Mouse (Mus musculus) embryo, embryonic 11 days (tissue): ENCODE measurements around the gene Ifi47.
A peak's percentile ranks its signal among the peaks of the same experiment; 100 is the strongest.
"Not testable (repeated sequence)": the region's sequence is repeated elsewhere in the genome, so short reads cannot be mapped to it uniquely, and the experiment has no call there.

Source experiments
- DNase-seq: peaks from one replicate; pipeline ENCODE4 v3.0.0-alpha.2; 2015

The Ifi47 gene

DNA sequence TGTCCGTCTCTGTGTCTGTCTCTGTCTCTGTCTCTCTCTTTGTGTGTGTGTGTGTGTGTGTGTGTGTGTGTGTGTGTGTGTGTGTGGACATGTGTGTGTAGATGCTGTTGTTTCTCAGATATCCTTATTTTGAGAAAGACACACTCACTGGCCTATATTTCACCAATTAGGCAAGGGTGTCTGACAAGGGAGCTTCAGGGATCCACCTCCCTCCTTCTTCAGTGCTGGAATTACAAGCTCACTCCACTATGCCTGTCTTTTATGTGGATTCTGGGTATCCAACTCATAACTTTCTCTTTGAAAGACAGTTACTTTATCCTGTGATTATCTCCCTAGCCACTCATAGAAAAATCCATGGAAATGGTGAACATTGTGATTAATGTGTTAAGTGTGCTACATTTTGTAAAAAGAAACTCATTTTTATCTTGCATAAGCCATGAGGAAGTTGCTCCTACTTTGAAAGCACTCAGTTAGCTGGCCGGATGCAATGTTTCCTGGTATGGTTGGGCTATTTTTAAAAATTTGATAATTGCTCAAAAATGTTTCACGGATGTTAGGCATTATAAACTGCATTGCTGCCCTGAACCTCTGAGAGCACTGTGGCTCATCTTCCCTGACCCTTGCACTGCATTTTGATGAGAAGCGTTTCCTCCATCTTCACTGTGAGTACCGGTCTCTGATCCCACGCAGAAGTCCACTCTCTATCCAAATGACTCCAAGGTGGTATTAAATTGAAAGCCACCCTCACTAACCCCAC lies at the start of gene Ifi47:
Gene Ifi47, plus strand, starts transcription at position 587 of the 757 bp plus-strand sequence.
- not testable (repeated sequence) for DNase-seq

DNA sequence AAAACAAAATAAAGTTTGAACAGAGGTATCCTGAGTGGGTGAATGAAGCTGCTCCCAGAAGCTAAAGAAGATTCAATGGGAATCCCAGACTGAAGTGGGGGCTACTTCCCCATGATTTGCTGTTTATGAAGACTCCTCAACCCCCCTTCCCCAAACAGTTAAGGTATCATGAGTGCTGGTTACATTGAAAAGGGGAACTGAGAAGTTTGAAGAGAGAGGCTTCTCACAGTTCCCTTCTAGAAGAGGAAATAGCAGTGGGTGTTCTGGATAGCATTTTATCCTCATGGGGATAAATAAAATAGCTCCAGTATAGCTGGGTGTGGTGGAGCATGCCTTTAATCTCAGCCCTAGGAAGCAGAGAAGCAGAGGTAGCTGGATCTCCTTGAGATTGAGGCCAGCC lies 26.3 kb upstream of the Ifi47 start:
- DNase-seq = not testable (repeated sequence)

DNA sequence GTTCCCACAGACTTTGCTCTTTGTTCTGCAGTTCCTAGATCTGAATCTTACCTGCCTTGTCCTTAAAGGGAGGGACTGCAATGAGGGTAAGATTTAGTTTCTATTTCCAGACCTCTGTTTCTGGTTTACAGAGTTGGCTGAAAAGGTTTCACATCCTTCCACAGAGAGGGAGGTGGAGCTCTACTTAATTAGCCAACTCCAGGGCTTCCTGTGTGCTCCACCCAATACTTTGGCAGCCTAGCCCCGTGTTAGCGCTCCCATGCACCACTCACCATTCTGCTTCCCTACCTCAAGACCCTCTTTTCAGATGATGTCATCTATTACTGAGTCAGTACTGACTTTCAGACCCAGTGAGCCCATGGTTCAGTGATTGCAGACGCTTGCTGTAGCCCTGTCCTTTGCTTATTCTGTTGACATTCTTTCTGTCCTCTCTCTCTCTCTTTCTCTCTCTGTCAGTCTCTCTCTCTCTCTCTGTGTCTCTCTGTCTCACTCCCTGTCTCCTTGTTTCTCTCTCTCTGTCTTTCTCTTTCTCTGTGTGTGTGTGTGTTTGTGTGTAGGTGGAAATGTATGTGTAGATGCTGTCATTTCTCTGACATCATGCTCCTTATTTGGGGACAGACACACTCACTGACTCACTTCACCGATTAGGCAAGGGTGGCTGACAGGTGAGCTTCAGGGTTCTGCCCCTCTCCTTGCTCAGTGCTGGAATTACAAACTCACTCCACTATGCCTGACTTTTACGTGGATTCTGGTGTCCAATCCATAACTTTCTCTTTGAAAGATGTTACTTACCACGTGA lies 25.1 kb upstream of the Ifi47 start, which contains the start of gene 9930111J21Rik2:
Gene 9930111J21Rik2, minus strand, starts transcription at position 150 of the 799 bp plus-strand sequence.
- not testable (repeated sequence) for DNase-seq

DNA sequence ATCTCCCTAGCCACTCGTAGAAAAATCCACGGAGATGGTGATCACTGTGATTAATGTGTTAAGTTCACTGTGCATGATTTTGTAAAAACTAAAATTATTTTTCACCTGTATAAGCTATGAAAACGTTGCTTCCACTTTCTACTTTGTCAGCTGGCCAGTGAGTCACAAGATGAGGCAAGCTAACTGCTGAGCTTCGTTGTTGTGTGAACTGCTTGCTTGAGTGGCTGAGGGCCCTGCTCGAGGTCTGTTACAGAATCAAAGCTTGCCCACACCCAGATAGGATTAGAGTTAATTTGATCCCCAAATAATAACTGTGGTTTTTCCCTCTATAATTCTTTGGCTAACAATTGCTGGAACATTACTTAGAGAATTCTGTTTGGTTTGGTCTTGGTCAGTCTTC lies 24.5 kb upstream of the Ifi47 start:
- not testable (repeated sequence) for DNase-seq

DNA sequence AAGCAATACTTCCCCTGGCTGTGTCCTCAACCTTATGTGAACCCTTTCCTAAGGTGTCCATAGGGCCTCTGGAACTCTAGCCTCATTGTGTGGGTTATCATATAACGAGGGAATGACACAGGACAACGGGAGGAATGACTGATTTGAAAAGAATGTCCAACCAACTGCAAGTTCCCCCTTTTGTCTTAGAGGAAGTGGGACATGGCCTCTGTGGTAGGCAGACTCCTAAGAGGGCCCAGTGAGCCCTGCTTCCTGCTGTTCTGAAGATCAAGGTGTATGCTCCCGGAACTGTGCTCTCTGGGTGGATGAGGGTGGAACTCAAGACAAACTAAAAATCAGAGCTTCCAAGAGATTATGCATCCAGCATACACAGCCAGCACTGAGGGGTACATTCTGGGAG lies 16.3 kb upstream of the Ifi47 start:
- DNase-seq = not testable (repeated sequence)

DNA sequence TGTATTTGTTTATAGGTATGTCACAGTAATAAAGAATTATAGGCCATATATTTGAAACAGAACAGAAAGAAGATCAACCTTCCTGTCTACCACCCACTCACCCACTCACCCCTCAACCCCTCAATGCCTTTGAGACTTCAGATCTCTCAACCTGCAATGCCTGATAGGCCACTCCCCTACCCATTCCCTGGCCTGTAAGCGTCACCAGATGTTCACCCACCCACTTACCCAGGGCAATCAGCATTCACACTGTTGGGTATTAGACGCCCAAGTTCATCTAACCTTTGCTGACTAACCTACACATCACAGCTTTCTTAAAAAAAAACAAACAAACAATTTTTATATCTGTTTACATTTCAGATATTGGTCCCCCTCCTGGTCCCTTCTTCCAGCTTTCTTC lies 14.5 kb upstream of the Ifi47 start:
- not testable (repeated sequence) for DNase-seq

DNA sequence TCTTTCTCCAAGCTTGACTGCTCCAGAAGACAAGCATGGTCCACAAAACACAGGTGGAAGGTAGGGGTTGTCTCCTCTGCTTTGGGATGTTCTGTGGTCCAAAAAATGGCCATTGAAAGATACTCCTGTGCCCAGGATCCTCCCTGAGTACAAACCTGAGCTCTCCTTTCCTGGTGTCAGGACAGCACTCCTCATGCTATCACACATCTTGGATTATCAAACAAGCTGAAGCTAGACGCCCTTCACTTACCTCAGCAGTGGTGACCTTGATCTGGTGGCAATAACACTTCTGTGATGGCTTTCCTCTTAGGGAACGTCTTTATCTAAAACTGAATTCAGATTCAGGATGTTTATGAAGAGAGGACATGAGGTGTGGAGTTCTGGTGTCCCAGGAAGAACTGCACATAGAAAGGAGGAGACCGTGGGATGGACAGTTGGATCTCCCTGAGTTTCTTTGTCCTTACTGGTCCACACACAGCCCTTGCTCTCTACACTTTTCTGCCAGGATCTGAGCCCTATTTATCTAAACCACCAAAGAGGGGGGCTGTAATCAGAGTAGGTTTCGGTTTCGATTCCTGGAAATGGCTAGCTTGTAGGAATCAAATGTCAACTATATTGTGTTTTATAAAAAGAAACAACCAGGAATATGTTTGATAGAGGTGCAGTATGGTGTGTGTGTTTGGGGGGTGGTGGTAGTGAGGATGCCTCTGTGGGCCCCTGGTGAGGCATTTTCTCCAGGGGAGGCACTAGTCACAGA lies 12.5 kb upstream of the Ifi47 start, which contains the start of gene Tgtp2:
Gene Tgtp2, minus strand, starts transcription at position 494 of the 757 bp plus-strand sequence.
- not testable (repeated sequence) for DNase-seq

DNA sequence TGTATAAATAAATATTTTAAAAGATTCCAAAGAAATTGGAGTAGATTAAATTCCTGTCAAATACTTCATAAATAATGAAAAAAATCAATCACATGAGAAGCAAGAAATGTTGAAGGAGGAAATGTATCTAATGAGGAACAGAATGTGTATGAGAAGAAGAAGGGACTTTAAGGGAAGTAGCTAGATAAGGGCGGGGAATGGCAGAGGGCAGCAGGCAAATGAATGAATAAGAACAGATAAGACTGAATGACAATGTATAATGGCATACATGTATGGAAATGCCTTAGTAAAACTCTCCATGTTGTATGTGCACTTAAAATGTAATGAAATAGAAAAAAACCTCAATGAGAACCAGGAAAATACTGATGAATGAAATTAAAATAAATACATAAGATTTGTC lies 8.0 kb upstream of the Ifi47 start:
- no peak for DNase-seq

DNA sequence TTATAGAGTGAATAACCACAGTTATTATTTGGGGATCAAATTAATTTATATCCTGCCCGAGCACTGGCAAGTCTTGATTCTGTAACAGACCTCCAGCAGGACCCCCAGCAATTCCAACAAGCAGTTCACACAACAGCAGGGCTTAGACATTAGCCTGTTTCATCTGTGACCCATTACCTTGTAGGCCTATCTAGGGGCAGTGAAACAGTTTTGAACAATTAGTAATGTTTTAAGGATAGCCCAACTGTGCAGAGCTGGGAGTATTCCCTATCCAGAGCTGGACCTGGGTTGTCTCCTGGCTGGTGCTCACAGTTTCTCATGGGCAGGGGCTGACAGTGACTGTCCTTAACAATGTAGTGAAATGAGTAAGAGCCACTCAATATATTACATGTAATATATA lies 625 bp downstream of the Ifi47 start:
- no peak for DNase-seq

DNA sequence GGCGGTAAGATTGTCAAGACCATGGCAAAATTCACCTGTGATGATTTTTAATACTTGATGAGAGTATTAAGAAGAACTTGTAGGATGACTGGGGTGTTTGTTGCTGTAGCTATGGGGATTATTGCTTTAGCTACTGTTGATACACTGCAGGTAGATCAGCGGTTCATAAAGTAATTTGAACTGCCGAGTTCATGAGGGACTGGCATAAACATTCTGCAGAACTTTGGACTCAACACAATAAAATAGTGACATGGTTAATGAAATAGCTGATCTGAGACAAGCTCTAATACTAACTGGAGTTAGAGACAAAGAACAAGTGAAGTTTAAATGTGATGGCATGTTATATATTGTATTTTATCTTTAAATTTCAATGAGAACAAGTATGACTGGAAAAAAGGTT lies 2.3 kb downstream of the Ifi47 start:
- no peak for DNase-seq

DNA sequence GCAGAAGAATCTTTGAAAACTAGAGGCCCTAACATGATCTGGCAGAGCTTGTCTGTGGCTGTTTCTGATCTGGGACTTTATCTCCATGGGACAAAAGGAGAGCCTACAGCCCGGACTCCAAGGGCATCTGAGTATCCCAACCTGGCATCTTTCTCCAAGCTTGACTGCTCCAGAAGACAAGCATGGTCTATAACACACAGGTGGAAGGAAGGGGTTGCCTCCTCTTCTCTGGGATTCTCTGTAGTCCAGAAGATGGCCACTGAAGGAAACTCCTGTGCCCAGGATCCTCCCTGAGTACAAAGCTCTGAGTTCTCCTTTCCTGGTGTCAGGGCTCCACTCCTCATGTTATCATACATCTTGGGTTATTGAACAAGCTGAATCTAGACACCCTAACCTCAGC lies 4.2 kb downstream of the Ifi47 start:
- no peak for DNase-seq

DNA sequence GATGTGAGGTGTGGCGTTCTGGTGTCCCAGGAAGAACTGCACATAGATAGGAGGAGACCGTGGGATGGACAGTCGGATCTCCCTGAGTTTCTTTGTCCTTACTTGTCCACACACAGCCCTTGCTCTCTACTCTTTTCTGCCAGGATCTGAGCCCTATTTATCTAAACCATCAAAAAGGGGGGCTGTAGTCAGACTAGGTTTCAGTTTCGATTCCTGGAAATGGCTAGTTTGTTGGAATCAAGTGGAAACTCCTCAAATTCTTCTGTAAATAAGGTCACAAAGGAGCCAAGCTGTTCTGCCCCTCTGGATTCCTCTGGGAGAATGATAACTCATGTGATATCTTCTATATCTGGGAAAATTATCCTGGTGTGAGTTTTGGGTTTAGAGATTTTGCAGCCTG lies 5.0 kb downstream of the Ifi47 start:
- no peak for DNase-seq

DNA sequence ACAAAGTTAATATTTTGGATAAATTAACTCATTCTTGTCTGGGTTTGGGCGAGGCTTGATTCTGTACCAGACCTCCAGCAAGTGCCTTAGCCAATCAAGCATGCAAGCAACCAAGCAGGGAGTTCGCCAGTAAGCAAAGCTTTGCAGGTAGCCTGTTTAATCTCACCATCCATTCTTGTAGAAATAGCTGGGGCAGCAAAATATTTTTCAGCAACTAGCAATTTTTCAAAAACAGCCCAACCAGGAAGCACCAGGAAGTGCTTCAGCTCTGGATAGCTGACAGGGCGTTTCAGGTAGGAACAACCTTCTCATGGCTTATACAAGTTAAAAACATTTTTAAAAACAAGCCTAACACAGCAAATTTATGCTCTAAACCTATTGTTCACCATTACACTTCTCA lies 5.5 kb downstream of the Ifi47 start:
- DNase-seq = no peak

DNA sequence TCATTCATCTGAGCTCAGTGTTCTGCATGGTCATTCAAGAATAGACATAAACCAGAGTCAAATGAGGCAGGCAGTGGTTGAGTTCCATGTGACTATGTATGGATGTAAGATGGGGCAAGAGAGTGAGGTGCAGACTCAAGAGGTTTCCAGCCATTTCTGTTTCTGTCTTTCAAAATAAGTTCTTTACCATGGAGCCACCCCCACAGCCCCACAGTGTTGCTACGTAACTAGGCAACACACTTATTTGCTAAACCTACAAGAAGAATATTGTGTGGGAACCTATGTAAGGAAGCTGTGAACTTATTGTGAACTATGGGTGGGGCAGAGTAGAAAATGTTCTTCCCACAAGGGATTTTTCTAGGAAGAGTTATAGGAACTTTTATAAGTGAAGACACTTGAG lies 6.8 kb downstream of the Ifi47 start:
- DNase-seq = no peak

DNA sequence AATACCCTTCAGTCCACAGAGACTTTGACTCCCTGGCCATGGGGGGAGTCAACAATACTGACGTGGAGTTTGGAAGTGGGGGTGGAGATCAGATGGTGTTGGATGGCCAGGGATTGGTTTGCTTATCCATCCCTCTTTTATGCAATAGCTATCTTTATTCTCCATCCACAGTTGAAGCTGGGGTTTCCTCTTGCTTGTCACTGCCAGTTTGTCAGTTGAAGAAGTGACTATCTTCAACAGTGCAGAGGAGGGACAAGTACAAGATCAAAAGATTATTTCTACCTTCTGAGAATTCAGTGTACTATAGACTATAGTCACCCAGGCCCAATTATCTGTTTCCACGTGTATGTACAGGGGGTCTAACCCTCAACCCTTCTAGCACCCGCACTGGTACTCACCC lies 7.4 kb downstream of the Ifi47 start:
- no peak for DNase-seq

DNA sequence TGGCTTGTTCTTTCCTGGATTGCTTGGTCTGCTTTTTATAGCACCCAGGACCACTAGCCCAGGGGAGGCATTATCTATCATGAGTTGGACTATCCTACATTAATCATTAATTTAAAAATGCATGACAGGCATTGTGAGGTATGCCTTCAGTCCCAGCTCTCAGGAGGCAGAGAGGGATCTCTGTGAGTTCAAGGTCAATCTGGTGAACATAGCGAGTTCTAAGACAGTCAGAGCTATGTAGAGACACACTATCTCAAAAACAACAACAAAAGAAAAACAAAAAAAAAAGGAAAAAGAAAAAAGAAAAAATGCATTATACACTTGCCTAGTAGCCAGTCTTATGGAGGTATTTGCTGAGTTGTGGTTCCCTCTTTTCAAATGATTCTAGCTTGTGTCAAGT lies 8.0 kb downstream of the Ifi47 start:
- no peak for DNase-seq

DNA sequence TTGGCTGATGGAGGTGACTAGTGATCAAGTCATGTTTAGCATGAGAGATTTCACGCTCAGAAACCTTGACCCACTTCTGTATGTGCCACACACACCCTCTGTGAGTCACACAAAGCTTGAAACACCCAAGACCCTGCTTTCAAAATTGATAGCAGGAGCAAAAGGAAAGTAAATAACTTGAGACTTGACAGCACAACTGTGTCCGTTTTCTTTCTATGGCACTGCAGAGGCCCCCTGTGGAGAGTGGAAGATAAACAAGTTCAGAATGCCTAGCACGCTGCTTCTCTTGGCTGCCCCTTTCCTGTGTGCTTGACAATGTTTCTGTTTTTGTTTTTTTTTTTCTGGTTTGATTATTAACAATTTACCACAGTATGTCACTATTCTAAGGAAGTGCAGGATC lies 8.5 kb downstream of the Ifi47 start:
- no peak for DNase-seq

DNA sequence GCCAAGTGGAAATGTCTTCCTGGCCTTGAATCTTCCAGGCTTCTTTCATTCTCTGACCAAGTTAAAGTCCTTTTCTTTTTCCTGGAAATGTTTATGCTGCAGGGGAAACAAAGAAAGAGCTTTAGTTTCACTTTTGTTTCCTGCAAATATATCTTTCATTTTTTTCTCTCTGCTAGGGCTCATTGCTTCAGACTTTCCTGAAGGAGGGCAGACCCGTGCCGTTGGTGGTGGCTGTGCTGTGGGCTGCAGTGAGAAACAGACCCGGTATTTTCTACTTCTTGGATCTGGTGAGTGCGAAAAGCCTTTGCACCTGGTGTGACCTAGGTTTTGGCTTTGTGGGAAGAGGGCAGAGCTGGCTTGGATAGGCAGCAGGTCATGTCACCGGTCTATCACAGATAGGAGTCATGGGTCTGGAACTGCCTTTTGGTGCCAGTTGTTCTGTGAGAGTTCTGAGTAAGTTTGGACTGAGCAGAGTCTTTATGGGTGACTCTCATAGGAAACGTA lies 10.5 kb downstream of the Ifi47 start:
- no peak for DNase-seq

DNA sequence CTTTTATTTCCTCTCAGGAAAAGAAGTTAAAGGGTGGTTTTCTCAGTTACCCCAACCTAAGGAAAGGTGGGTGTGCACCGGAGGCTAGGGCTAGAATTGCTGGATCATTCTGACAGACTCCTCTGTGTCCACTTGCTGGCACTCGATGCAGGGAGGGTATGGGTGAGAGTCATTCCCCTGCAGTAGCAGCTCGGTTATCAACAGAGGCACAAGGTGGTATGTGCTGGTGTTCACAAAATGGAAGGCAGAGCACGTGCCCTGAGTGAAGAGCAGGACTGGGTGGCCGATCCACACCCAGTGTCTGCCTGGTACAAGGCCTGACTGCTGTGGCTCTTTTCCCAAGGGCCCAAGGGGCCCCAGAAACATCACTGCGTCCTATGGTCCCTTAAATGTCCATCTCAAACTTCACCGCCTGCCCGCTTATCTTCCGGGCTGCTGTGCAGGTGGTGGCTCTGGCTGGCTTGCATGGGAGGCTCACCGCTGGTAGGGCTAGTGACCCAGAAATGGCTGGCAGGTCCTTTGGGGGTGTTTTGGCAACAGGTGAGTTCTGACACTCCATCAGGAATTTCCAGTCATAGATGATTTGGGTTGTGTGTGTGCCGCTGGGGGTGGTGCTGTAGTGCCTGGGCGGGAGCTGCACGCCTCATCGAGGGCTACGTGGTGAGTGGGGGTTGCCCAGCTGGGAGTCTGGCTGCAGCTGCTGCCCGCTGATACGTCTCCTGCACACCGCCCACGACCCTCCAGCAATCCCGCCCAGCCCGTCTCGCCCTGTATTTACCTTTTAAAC lies 11.6 kb downstream of the Ifi47 start:
- DNase-seq = peak; percentile 37

DNA sequence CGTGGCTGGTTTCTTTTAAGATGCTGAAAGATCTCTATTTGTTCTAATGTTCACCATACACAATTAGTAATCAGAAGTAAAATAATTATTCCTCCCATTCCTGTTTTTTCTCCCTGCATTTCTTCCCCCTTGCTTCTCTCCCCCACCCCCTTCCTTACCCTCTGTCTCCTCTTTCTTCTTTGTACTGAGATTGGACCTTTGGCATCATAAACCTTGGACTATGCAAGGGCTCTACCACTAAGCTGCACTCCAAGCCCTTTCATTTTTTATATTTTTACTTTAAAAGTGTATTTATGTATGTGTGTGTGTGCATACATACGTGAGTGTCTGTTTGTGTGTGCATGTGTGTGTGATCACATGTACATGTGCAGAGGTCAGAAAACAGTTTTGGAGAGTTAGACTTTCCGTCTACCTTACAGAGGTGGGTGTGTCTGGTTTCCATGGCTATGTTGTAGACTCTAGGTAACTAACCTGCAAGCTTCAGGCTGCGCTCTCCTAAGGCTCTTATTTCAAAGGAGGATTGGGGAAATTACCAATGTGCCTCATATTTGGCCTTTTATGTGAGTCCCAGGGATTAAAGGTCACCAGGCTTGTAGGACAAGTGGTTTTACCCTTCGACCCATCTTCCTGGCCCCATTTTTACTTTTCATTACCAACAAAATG lies 12.7 kb downstream of the Ifi47 start:
- DNase-seq = no peak

DNA sequence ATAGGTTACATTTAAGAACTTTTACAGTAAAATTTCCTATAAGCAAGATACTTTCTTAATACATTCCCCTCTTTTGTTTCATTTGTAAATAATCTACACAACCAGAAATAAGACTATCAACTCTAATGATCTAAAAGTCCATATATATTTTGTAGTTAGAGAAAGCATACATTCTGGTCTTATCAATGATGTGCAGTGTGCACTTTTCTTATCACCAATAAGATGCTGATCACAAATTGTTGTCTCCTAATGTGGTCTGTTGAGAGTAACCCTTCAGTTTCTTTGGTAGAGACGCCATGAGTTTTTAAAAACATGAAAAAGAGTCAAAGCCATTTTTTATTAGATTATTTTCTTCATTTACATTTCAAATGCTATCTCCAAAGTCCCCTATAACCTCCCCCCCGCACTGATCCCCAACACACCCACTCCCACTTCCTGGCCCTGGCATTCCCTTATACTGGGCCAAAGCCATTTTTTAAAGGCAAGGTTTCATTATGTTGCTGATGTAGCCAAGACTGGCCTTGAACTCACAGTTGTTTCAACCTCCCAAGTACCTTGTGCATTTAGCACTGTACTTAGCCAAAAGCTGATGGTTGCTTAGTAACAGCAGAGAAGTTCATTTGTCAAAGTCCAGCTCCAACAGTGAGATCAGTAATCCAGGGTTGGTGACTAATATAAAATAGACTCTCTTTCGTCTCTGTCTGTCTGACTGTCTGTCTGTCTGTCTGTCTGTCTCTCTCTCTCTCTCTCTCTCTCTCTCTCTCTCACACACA lies 13.5 kb downstream of the Ifi47 start:
- DNase-seq = no peak
